Mouse (Mus musculus) adrenal gland, postnatal 25 days (tissue): Measurements from ENCODE around the gene Plekha5. TPM values are rescaled to one million over a fixed set of nuclear protein-coding genes. Genes with fewer than 3 reads are reported as not detected.
"Not testable (repeated sequence)": the region's sequence is repeated elsewhere in the genome, so short reads cannot be mapped to it uniquely, and the experiment has no call there.

Experiments
- DNase-seq: peaks from one replicate; pipeline ENCODE4 v3.0.0; 2021; ENCODE audit warnings: mixed read lengths
- total RNA-seq: library from RNA; stranded (reverse); gene quantifications from 2 replicates; pipeline ENCODE4 v1.2.3, GENCODE M21; 2021

Plekha5 gene
- total RNA-seq, 1 experiment from 2014 or later = 57.6 TPM

- no peak for DNase-seq
These were observed 153.9 kb downstream of the Plekha5 start for GRCm38 (mm10) chr6:140577822-140578170.

GRCm38 (mm10) chr6:140578985-140579384, 155.1 kb downstream of the Plekha5 start:
- DNase-seq = not testable (repeated sequence)

- no peak for DNase-seq
These were observed 156.3 kb downstream of the Plekha5 start for GRCm38 (mm10) chr6:140580170-140580569.

GRCm38 (mm10) chr6:140586714-140587259, 162.9 kb downstream of the Plekha5 start:
- no peak for DNase-seq

- DNase-seq = peak; percentile 39
These were observed 167.5 kb downstream of the Plekha5 start for GRCm38 (mm10) chr6:140591331-140591730.

GRCm38 (mm10) chr6:140592713-140593112, 168.9 kb downstream of the Plekha5 start:
- no peak for DNase-seq

GRCm38 (mm10) chr6:140593420-140594170, 169.7 kb downstream of the Plekha5 start:
- DNase-seq = peak; percentile 80

GRCm38 (mm10) chr6:140595551-140595950, 171.7 kb downstream of the Plekha5 start:
- DNase-seq = not testable (repeated sequence)

- DNase-seq = no peak
These were observed 173.8 kb downstream of the Plekha5 start for GRCm38 (mm10) chr6:140597381-140598329.

- no peak for DNase-seq
These were observed 174.7 kb downstream of the Plekha5 start for GRCm38 (mm10) chr6:140598516-140598915.

- DNase-seq = no peak
These were observed 175.5 kb downstream of the Plekha5 start for GRCm38 (mm10) chr6:140599337-140599736.

- DNase-seq = not testable (repeated sequence)
These were observed 176.8 kb downstream of the Plekha5 start for GRCm38 (mm10) chr6:140600671-140601070.

GRCm38 (mm10) chr6:140601175-140601574, 177.3 kb downstream of the Plekha5 start:
- no peak for DNase-seq

- no peak for DNase-seq
These were observed 179.5 kb downstream of the Plekha5 start for GRCm38 (mm10) chr6:140603228-140603944.

- DNase-seq = not testable (repeated sequence)
These were observed 181.3 kb downstream of the Plekha5 start for GRCm38 (mm10) chr6:140605173-140605572.

- no peak for DNase-seq
These were observed 181.9 kb downstream of the Plekha5 start for GRCm38 (mm10) chr6:140605732-140606131.

- DNase-seq = no peak
These were observed 182.7 kb downstream of the Plekha5 start for GRCm38 (mm10) chr6:140606534-140606933.

- no peak for DNase-seq
These were observed 184.8 kb downstream of the Plekha5 start for GRCm38 (mm10) chr6:140608666-140609065.

- DNase-seq = no peak
These were observed 185.7 kb downstream of the Plekha5 start for GRCm38 (mm10) chr6:140609533-140609932.

- DNase-seq = no peak
These were observed 186.3 kb downstream of the Plekha5 start for GRCm38 (mm10) chr6:140610117-140610516.

- no peak for DNase-seq
These were observed 187.4 kb downstream of the Plekha5 start for GRCm38 (mm10) chr6:140611282-140611681.

- DNase-seq = no peak
These were observed 188.1 kb downstream of the Plekha5 start for GRCm38 (mm10) chr6:140611893-140612473.
